Mouse (Mus musculus) G1E-ER4 (cell line): ENCODE measurements around the gene Rin1. TPM values are rescaled to one million over a fixed set of nuclear protein-coding genes. Genes with fewer than 3 reads are reported as not detected.

ENCODE experiments used
- GATA1 ChIP-seq: IDR thresholded peaks from one replicate; pipeline ENCODE4 v1.8.0; 2012; ENCODE audit warnings: low read length, inconsistent platforms
- polyA plus RNA-seq: library from polyadenylated mRNA; stranded (reverse); fragments of >175 nt; gene quantifications from 2 replicates; pipeline ENCODE4 v1.2.3, GENCODE M21; 2012

The Rin1 gene
- polyA plus RNA-seq, 1 experiment, result 1.1 TPM

DNA sequence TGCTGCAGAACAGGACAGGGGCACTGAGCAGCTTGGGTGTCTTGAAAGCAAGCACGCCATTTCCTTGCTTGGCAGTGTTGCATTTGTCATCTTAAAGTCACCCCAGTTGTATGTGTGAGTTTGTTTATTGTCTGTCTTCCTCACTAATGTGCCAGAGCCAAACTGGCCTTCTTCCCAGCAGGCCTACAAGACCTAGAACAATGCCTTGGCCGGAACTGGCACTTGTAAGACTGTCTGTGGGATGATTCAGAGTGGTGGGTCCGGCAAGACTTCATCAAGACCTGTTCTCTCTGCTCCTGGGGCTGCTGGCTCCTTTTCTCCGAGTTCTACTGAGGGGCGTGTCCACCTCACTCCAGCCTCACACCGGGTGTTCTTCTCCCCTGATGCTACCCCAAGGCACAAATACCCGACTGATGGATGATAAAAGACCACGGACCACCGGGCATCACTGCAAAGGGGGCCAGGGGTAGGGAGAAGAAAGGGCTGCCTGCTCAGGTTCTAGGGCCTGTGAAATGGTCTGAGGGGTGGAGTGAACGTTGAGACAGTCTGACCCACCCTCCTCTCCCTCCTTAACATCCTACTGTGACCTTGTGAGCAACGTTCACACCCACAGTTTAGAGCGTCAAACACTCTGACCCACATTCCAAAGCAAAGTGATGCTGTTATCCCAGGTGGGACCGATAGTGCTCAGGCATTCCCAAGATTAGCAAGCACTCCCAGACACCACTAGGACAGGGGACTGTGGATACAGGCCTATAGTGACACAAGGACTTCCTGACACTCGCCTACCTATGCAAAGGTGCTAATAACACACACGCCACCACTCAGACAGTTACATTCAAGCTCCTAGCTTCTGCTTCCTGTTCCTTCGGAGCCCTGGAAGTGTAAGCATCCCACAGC is 7.8 kb downstream of the Rin1 start:
- no peak for TF ChIP-seq GATA1

DNA sequence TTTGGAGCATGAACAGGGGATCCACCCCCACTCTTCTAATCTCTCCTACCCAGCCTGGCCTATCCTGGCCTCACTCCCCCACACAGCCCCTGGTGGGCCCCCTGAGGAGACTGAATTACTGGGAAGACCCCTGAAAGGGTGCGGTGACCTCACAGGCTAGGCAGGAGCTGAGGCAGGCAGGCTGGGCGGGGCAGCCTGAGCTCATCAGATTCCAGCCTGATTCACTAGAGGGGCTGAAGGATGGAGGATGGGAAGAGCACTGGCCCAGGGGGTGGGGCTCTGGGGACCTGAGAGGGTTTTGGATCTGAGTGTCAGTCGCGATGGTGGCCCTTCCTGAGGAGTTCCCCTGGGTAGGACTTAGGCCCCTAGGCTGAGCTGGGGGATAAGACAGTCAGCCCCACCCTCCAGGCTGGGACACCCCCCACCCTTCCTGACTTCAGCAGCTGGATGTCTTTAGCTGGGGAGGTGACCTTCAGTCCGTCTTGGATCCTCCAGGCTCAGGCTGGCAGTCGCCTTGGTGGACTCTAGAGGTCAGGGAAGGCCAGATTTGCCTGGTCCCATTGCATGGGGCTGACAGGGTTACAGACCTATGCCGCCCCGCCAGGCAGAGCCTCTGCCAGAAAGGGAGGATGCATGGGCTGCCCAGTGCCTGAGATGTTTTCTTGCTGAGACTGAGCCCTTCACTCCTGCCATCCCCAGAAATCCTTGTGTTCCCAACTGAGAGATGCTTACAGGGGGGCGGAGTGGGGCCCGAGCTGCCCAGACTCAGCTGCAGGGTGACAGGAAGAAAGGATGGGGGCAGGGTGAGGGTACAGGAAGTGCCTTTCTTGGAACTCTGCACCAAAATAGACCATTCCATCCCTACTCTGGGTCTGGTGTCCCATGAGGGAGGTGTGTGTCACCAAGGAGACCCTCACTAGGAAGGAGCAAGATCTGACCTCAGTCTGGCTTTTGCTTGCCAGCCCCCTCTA is 8.8 kb downstream of the Rin1 start:
- TF ChIP-seq GATA1, result no peak

DNA sequence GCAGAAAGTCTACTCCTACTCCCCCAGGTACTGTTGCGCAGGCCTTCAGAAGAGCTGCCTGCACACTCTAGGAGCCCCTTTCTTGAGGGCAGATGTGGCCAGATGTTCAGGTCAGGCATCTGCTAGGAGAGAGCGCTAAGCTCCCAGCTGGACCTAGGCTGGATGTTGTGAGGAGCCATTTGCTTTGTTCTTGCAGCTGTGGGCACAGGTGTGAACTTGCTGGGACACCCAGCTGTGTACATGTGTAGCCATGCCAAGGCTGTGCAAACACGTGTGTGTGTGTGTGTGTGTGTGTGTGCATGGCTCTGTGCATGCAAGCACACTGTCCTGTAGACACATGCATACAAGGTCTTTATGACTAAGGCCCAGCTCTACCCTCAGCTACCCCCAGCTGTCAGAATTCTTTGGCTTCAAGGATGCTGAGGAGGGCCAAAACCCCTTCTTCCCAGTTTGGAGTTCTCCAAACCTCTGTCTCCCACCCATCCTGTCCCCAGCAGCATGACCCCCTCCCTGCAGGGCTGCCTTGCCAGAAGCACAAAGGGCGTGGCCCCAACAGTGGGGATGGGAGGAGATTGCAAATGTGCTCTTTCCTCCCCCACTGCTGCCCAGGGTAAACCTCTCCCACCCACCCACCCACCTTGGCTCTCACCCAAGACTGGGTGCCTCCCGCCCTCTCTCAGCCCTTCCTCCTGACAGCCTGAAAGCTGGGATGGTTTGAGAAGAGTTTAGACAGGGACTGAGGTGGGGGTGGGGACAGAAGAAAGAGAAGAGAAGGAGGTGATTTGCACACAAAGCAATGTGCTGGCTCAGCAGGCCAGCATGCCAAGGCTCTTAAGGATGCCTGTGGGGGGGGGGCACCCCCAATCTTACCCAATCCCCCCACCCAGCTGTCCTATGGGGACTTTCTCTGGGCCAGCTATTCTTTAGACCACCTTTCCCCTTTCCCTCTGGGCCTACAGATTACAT is 10.4 kb downstream of the Rin1 start:
- TF ChIP-seq GATA1, result no peak

GRCm38 (mm10) chr19:5062041-5062440 is 11.8 kb downstream of the Rin1 start:
- TF ChIP-seq GATA1, result no peak

- TF ChIP-seq GATA1, result no peak
Observed at GRCm38 (mm10) chr19:5062446-5062845, 12.2 kb downstream of the Rin1 start.

DNA sequence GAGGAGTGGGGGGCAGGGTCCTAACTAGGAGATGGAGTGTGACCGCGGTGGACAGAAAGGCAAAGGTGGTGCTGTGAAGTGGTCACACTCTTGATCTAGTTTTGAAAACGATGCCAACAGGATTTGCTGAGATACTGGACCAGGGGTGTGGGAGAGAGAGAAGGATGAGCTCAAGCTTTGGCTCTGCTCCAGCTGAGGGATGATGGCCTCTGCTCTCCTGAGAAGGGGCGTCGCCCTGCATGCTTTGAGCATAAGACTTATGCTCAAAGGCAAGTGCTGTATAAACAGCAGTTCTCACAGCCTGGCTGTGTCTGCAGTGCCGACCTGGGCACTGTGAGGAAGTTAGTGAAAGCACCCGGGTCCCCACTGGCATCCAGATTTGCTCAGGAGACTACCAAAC is 14.8 kb downstream of the Rin1 start:
- no peak for TF ChIP-seq GATA1

DNA sequence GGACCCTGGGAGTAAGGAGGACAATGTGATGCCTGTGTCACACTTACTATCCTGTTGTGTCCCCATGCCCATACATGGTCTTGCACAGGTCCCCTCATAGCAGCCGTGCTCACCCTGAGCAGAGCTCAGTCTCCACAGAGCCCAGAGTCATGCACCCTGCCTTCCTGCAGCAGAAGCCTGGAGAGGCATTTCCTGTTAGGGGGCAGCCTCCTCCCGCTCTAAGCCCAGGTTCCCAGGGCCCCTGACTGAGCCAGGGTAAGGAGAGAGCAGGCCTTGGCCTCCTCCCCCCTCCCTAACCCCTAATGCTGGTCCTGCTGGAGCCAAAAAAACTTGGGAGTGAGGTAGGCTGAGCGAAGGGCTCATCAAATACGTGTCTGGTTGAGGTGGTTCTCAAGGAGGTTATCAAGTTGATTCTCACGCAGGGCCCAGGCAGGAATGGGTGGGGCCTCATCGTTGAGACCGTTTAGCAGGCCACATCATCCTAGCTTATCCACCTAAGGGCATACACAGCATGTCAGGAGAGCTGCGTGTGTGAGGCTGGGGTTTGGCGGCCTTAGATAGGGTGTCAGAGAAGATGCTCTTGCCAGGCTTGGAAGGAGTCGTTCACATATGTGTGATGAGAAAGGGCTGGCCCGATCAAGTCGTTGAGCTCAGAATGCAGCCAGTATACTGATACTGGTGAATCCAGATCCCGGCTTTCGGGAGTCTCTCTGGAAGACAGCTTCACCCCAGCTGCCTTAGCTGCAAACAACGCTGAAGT is 16.9 kb downstream of the Rin1 start:
- no peak for TF ChIP-seq GATA1

- no peak for TF ChIP-seq GATA1
Observed at GRCm38 (mm10) chr19:5067867-5068569, 17.7 kb downstream of the Rin1 start, which contains the start of gene Cd248. Cd248 (plus strand) TSS chr19:5068078.

GRCm38 (mm10) chr19:5068570-5069234 is 18.4 kb downstream of the Rin1 start:
- no peak for TF ChIP-seq GATA1

GRCm38 (mm10) chr19:5069486-5069885 is 19.2 kb downstream of the Rin1 start:
- TF ChIP-seq GATA1, result no peak

DNA sequence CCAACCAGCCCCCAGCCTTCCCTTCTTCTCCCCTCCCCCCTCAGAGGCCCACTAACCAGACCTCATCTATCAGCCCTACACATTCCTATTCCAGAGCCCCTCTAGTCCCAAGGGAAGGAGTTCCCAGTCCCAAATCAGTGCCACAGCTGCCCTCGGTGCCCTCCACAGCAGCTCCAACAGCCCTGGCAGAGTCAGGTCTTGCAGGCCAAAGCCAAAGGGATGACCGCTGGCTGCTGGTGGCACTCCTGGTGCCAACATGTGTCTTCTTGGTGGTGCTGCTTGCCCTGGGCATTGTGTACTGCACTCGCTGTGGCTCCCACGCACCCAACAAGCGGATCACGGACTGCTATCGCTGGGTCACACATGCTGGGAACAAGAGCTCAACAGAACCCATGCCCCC is 19.7 kb downstream of the Rin1 start:
- TF ChIP-seq GATA1, result no peak

- TF ChIP-seq GATA1, result no peak
Observed at GRCm38 (mm10) chr19:5071077-5071476, 20.8 kb downstream of the Rin1 start.
